Mouse (Mus musculus): ENCODE data around the gene Gm21992.
A peak's percentile ranks its signal among the peaks of the same experiment; 100 is the strongest.

DNA sequence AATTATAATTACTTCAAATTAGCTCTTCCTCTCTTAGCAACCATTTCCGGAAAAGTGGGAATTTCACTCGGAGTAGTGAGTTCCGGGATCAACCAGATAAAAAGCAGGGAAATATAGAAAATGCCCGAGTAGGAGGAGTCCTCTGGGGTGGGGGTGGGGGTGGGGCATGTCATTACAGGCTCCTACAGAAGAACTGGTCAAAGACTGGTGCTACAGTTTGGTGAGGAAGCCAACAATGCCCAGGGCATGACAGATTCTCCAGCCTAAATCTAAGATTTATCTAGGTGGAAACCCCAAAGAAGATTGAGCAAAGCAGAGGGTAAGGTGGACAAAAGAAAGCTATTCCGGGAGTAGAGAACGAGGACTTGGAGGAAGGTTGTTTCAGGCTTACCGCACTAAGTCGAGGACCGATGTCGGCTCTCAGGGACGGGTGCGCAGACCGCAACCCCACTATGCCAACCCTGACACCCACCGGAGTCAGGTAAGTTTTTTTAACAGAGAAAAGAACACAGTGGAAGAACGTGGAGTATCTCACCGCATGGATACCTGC, 18.1 kb downstream of the Gm21992 start:
- no peak for TF ChIP-seq CTCF (IDR thresholded peaks at IDR 0.05; ENCODE audit: borderline replicate concordance, insufficient read depth, low read length)
- TF ChIP-seq POLR2A (IDR thresholded peaks at IDR 0.05; ENCODE audit: low read depth, low read length) = peak; percentile 76; the same call in 1 of the 2 replicates

All from embryonic fibroblast, embryonic 13.5 days (primary cell).